Mouse (Mus musculus) monocyte, adult 2 months (primary cell): ENCODE results near the gene Rrp7a.
"Not testable (repeated sequence)": the region's sequence is repeated elsewhere in the genome, so short reads cannot be mapped to it uniquely, and the experiment has no call there.

Experiments used
- DNase-seq, 2 experiments: peaks; one replicate each; pipeline ENCODE4 v3.0.0; 2022; ENCODE audit warnings: low spot score in 2 of 2, low read depth in 1 of 2

Gene Rrp7a

GRCm38 (mm10) chr15:83156929-83157666, 34.5 kb upstream of the Rrp7a start:
- DNase-seq: peak in 1 of 2 experiments; percentile 54

- no peak for DNase-seq
Measured at GRCm38 (mm10) chr15:83155672-83156419, 33.2 kb upstream of the Rrp7a start.

- DNase-seq: no peak
Measured at GRCm38 (mm10) chr15:83154309-83154708, 31.7 kb upstream of the Rrp7a start.

- no peak for DNase-seq
Measured at GRCm38 (mm10) chr15:83150694-83151093, 28.1 kb upstream of the Rrp7a start.

- DNase-seq: no peak
Measured at GRCm38 (mm10) chr15:83150073-83150442, 27.5 kb upstream of the Rrp7a start.

GRCm38 (mm10) chr15:83149196-83150072, 26.8 kb upstream of the Rrp7a start, which contains the start of gene Poldip3:
Gene Poldip3 (minus strand): TSS chr15:83149384.
- peak; percentile 93 to 97 for DNase-seq

GRCm38 (mm10) chr15:83148801-83149195, 26.2 kb upstream of the Rrp7a start:
- no peak for DNase-seq

- no peak for DNase-seq
Measured at GRCm38 (mm10) chr15:83148395-83148794, 25.8 kb upstream of the Rrp7a start.

GRCm38 (mm10) chr15:83145541-83145940, 22.9 kb upstream of the Rrp7a start:
- peak in 1 of 2 experiments; percentile 30 for DNase-seq

- DNase-seq: no peak
Measured at GRCm38 (mm10) chr15:83142861-83143260, 20.3 kb upstream of the Rrp7a start.

- no peak for DNase-seq
Measured at GRCm38 (mm10) chr15:83135654-83136053, 13.1 kb upstream of the Rrp7a start.

- DNase-seq: no peak
Measured at GRCm38 (mm10) chr15:83134671-83135070, 12.1 kb upstream of the Rrp7a start.

GRCm38 (mm10) chr15:83129530-83130231, 7.1 kb upstream of the Rrp7a start:
- peak; percentile 23 to 30 for DNase-seq

GRCm38 (mm10) chr15:83127037-83127436, 4.4 kb upstream of the Rrp7a start:
- DNase-seq: not testable (repeated sequence)

GRCm38 (mm10) chr15:83126582-83126981, 4.0 kb upstream of the Rrp7a start:
- no peak for DNase-seq

GRCm38 (mm10) chr15:83124625-83125024, 2.0 kb upstream of the Rrp7a start:
- DNase-seq: no peak

- DNase-seq: no peak
Measured at GRCm38 (mm10) chr15:83121709-83122565, 664 bp downstream of the Rrp7a start.

- no peak for DNase-seq
Measured at GRCm38 (mm10) chr15:83118360-83118759, 4.2 kb downstream of the Rrp7a start.

- no peak for DNase-seq
Measured at GRCm38 (mm10) chr15:83115071-83115470, 7.5 kb downstream of the Rrp7a start.

- DNase-seq: no peak
Measured at GRCm38 (mm10) chr15:83114106-83114505, 8.5 kb downstream of the Rrp7a start.
